Mouse (Mus musculus) liver, adult 2 months (tissue): ENCODE data around the gene Osbp.

Experiments used
- CTCF ChIP-seq: fragments of 200-500 bp; IDR thresholded peaks from 2 replicates; pipeline ENCODE4 v1.5.1; 2011; ENCODE audit warnings: low read depth, low read length, control low read depth
- POLR2A ChIP-seq: fragments of 200-500 bp; IDR thresholded peaks from 2 replicates; pipeline ENCODE4 v1.6.1; 2011; ENCODE audit warnings: low read length, control low read depth; ENCODE audit not compliant: insufficient read depth; ENCODE audit errors: extremely low read depth

GRCm38 (mm10) chr19:12002125-12002524, 36.4 kb downstream of the Osbp start:
- no peak for TF ChIP-seq POLR2A
- no peak for TF ChIP-seq CTCF
